Mouse (Mus musculus): ENCODE measurements around the gene Mecom.

Gene Mecom

GRCm38 (mm10) chr3:30514051-30514754, 33.6 kb downstream of the Mecom start:
- DNase-seq (ENCODE audit: low spot score), result no peak

GRCm38 (mm10) chr3:30513314-30513997, 34.4 kb downstream of the Mecom start:
- DNase-seq (ENCODE audit: low spot score), result no peak

GRCm38 (mm10) chr3:30512459-30513030, 35.3 kb downstream of the Mecom start:
- no peak for DNase-seq (ENCODE audit: low spot score)

GRCm38 (mm10) chr3:30511796-30512195, 36.0 kb downstream of the Mecom start:
- no peak for DNase-seq (ENCODE audit: low spot score)

GRCm38 (mm10) chr3:30511062-30511640, 36.7 kb downstream of the Mecom start:
- DNase-seq (ENCODE audit: low spot score), result no peak

- DNase-seq (ENCODE audit: low spot score), result no peak
Measured at GRCm38 (mm10) chr3:30510646-30511045, 37.2 kb downstream of the Mecom start.

GRCm38 (mm10) chr3:30510105-30510504, 37.7 kb downstream of the Mecom start:
- DNase-seq (ENCODE audit: low spot score), result no peak

- DNase-seq (ENCODE audit: low spot score), result no peak
Measured at GRCm38 (mm10) chr3:30508930-30509910, 38.6 kb downstream of the Mecom start.

GRCm38 (mm10) chr3:30508296-30508929, 39.4 kb downstream of the Mecom start:
- no peak for DNase-seq (ENCODE audit: low spot score)

- DNase-seq (ENCODE audit: low spot score), result no peak
Measured at GRCm38 (mm10) chr3:30507576-30508295, 40.1 kb downstream of the Mecom start.

GRCm38 (mm10) chr3:30507028-30507575, 40.7 kb downstream of the Mecom start:
- DNase-seq (ENCODE audit: low spot score), result no peak

- no peak for DNase-seq (ENCODE audit: low spot score)
Measured at GRCm38 (mm10) chr3:30506329-30507027, 41.3 kb downstream of the Mecom start.

GRCm38 (mm10) chr3:30505741-30506251, 42.0 kb downstream of the Mecom start:
- DNase-seq (ENCODE audit: low spot score), result no peak

- no peak for DNase-seq (ENCODE audit: low spot score)
Measured at GRCm38 (mm10) chr3:30504561-30504960, 43.2 kb downstream of the Mecom start.

- DNase-seq (ENCODE audit: low spot score), result no peak
Measured at GRCm38 (mm10) chr3:30503821-30504220, 44.0 kb downstream of the Mecom start.

GRCm38 (mm10) chr3:30498202-30498828, 49.5 kb downstream of the Mecom start:
- no peak for DNase-seq (ENCODE audit: low spot score)

- no peak for DNase-seq (ENCODE audit: low spot score)
Measured at GRCm38 (mm10) chr3:30494371-30494770, 53.4 kb downstream of the Mecom start.

- no peak for DNase-seq (ENCODE audit: low spot score)
Measured at GRCm38 (mm10) chr3:30488808-30489207, 59.0 kb downstream of the Mecom start.

GRCm38 (mm10) chr3:30486422-30486821, 61.4 kb downstream of the Mecom start:
- DNase-seq (ENCODE audit: low spot score), result no peak

All from ovary, adult 18-20 months (tissue).